Mouse (Mus musculus) CD4-positive naive resting alpha-beta T cell, adult 57 days (primary cell): ENCODE results near the gene Gm8298. TPM values are rescaled to one million over a fixed set of nuclear protein-coding genes. Genes with fewer than 3 reads are reported as not detected.

ENCODE experiments used
- total RNA-seq: library from RNA; stranded (reverse); gene quantifications from one replicate; pipeline ENCODE4 v1.2.4, GENCODE M21; 2023

Gene Gm8298
- not detected for total RNA-seq

DNA sequence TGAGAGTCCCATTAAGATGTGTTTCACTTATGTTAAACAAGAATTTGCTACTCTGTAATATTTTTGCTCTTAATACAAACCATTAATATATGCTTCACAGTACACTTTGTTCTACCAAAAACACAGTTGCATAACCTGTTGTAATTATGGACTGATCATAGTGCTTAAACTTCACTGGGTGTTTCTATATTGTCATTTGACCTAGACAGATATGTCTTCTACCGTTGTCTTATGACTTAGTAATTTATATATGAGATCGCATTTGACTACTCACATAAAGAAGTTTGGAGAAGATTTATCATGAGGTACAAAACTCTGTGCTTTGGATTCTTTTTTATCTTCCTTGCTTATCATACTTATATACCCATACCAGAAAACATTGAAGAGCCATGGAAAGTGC, at the start of gene Gm8298:
TSS of gene Gm8298 (plus strand) at position 301 of the 400 bp plus-strand sequence.

DNA sequence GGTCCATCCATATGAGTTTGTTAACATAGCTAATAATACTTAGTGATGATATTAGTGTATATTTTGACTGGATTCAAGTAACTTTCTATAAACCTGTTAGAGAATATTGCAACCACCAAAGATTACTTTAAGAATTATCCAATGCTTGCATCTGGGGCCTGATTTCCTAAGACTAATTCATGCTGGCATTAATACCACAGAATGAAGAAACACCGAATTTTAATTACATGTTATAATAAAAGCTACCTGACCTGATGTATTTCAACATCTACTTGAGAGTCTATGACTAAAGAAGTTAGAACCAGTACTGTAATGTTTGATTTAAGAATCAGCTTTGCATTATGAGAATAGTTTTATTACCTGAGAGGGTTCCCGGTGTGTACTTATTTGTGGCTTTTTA, 64.1 kb downstream of the Gm8298 start, which contains the start of gene C130079G13Rik:
TSS of gene C130079G13Rik (plus strand) at position 301 of the 400 bp plus-strand sequence.

Other genes with a start within 250 kb of the Gm8298 start
- 2.1 TPM for gene Gm5538, start 131.3 kb upstream of the Gm8298 start, total RNA-seq
- not detected for gene C130079G13Rik, start 64.2 kb downstream of the Gm8298 start, total RNA-seq
- gene Aadacl2, start 145.7 kb downstream of the Gm8298 start, total RNA-seq, result not detected
- gene Aadac, start 164.7 kb downstream of the Gm8298 start, total RNA-seq, result not detected
- gene Sucnr1, start 220.8 kb downstream of the Gm8298 start, total RNA-seq, result not detected